Mouse (Mus musculus) lung, adult 2 months (tissue): ENCODE data around the gene Ermap. TPM values are rescaled to one million over a fixed set of nuclear protein-coding genes. Genes with fewer than 3 reads are reported as not detected.

Source experiments
- DNase-seq: peaks from one replicate; pipeline ENCODE4 v3.0.0; 2022
- H3K4me1 ChIP-seq: fragments of 200-500 bp; 2 replicates; pipeline ENCODE4 v1.6.1; 2011; ENCODE audit warnings: low read length; ENCODE audit not compliant: control insufficient read depth, insufficient read depth
- H3K4me3 ChIP-seq: fragments of 200-500 bp; replicated peaks from 2 replicates; pipeline ENCODE3; 2011; ENCODE audit warnings: low read depth, mild to moderate bottlenecking, control low read depth, low read length; ENCODE audit errors: extremely low read depth
- CTCF ChIP-seq: fragments of 200-500 bp; IDR thresholded peaks from 2 replicates; pipeline ENCODE4 v1.5.1; 2011; ENCODE audit warnings: mild to moderate bottlenecking, low read length, control low read depth; ENCODE audit not compliant: insufficient read depth
- POLR2A ChIP-seq: fragments of 200-500 bp; IDR thresholded peaks from 2 replicates; pipeline ENCODE4 v1.6.1; 2011; ENCODE audit warnings: low read depth, mild to moderate bottlenecking, control low read depth, low read length, borderline replicate concordance; ENCODE audit errors: extremely low read depth
- WGBS: fragments of 180-500 bp; shearing (Covaris S2); methylation state at CpG from one replicate; pipeline ENCODE4 v1.1.7; 2018; 5-methylcytosine and 5-hydroxymethylcytosine counted together
- polyA plus RNA-seq: library from polyadenylated mRNA; depleted of rRNA; stranded (reverse); fragments of >200 nt; gene quantifications from 2 replicates; pipeline ENCODE4 v1.2.3, GENCODE M21; 2012

The Ermap gene
- polyA plus RNA-seq, 1 experiment, result 0.66 TPM

- Histone ChIP-seq H3K4me1 (no peaks in the 10 kb centered on the region), H3K4me3 (no peak overlapping the region)
- no peak for TF ChIP-seq CTCF
- no peak for TF ChIP-seq POLR2A
- 79% methylated on average over 8 of the region's 8 CpGs for WGBS
- no peak for DNase-seq
Measured at GRCm38 (mm10) chr4:119190618-119191017, 807 bp upstream of the Ermap start.

GRCm38 (mm10) chr4:119189392-119189791 is 419 bp downstream of the Ermap start:
- 76% methylated on average over 6 of the region's 6 CpGs for WGBS
- Histone ChIP-seq H3K4me3 (no peak overlapping the region), H3K4me1 (no peaks in the 10 kb centered on the region)
- DNase-seq, result no peak
- TF ChIP-seq POLR2A (no peak), CTCF (no peak)

- Histone ChIP-seq H3K4me3 (no peak overlapping the region), H3K4me1 (no peaks in the 10 kb centered on the region)
- no peak for TF ChIP-seq POLR2A
- TF ChIP-seq CTCF, result peak; percentile 46
- no peak for DNase-seq
- WGBS, result 38% methylated on average over 11 of the region's 11 CpGs
Measured at GRCm38 (mm10) chr4:119188060-119188785, 1.6 kb downstream of the Ermap start.

- Histone ChIP-seq H3K4me3 (no peak overlapping the region), H3K4me1 (no peaks in the 10 kb centered on the region)
- no peak for TF ChIP-seq POLR2A
- no peak for TF ChIP-seq CTCF
- 76% methylated on average over 4 of the region's 4 CpGs for WGBS
- DNase-seq, result no peak
Measured at GRCm38 (mm10) chr4:119185771-119186170, 4.0 kb downstream of the Ermap start.

- no peak overlapping the region for H3K4me3 ChIP-seq
- DNase-seq, result no peak
- no peaks in the 10 kb centered on the region for H3K4me1 ChIP-seq
- 60% methylated on average over 1 of the region's 1 CpGs for WGBS
- TF ChIP-seq CTCF, result no peak
- TF ChIP-seq POLR2A, result no peak
Measured at GRCm38 (mm10) chr4:119183525-119183924, 6.3 kb downstream of the Ermap start.

GRCm38 (mm10) chr4:119181456-119181855 is 8.4 kb downstream of the Ermap start:
- DNase-seq, result no peak
- H3K4me3 ChIP-seq, result no peak overlapping the region
- 70% methylated on average over 9 of the region's 9 CpGs for WGBS
- TF ChIP-seq CTCF, result no peak
- no peak for TF ChIP-seq POLR2A
- H3K4me1 ChIP-seq, result no peaks in the 10 kb centered on the region

GRCm38 (mm10) chr4:119180133-119180707 is 9.6 kb downstream of the Ermap start:
- no peak for DNase-seq
- WGBS, result 58% methylated on average over 4 of the region's 4 CpGs
- Histone ChIP-seq H3K4me1 (no peaks in the 10 kb centered on the region), H3K4me3 (no peak overlapping the region)
- TF ChIP-seq POLR2A, result no peak
- no peak for TF ChIP-seq CTCF

GRCm38 (mm10) chr4:119178331-119178730 is 11.5 kb downstream of the Ermap start:
- Histone ChIP-seq H3K4me3 (no peak overlapping the region), H3K4me1 (no peaks in the 10 kb centered on the region)
- 37% methylated on average over 18 of the region's 18 CpGs for WGBS
- TF ChIP-seq POLR2A, result no peak
- no peak for TF ChIP-seq CTCF
- no peak for DNase-seq

GRCm38 (mm10) chr4:119177702-119178101 is 12.1 kb downstream of the Ermap start:
- H3K4me1 ChIP-seq, result 0 out of 2 replicates have a peak, but pooled peaks cover 5% of the 10 kb centered on the region
- DNase-seq, result no peak
- WGBS, result 64% methylated on average over 5 of the region's 5 CpGs
- H3K4me3 ChIP-seq, result no peak overlapping the region
- TF ChIP-seq POLR2A (no peak), CTCF (no peak)
